Mouse (Mus musculus) 3134 (cell line): ENCODE measurements around the gene Pptc7.
A peak's percentile ranks its signal among the peaks of the same experiment; 100 is the strongest.

Experiments
- DNase-seq: peaks from one replicate; pipeline ENCODE4 v3.0.0-alpha.2; 2011; ENCODE audit warnings: low spot score; ENCODE audit not compliant: insufficient read length; ENCODE audit errors: extremely low read depth

Gene Pptc7

DNA sequence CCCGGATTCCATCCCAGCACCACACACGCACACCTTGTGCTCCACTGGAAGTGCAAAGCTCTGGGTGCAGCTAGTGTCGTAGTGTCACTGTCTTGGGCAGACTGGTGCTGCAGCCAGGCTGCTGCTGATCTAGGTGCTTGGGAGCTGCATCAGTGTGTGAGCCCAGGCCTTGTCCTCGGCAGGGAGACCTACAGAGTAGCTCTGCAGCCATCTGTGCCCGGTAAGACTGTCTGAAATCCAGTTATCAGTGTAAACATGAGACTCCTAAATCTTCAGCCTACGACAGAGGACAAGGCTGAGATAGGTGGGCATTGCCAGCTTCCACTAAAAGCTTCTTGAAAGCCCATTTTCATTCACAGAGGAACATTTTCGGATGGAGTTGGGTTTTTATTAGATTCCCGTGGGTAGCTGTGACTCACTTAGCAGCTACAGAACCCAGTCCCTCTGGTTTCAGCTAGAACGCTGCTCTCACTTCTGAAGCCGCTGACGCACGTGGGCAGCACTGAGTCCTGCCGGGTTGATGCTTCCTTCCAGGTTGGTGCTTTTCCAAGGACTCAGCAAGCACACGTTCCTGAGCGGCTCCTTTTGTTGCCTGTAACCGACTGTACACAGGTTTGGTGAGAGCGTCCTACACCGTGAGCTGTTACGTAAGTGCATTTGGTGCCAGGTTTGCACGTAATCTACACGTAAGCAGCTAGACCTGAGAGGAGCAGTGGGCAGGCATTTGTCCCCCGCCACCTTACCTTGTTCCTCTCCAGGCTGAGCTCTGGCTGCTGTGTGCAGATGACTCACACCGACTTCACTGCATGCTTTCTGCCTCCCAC lies 40.7 kb downstream of the Pptc7 start:
- peak; percentile 75 for DNase-seq

DNA sequence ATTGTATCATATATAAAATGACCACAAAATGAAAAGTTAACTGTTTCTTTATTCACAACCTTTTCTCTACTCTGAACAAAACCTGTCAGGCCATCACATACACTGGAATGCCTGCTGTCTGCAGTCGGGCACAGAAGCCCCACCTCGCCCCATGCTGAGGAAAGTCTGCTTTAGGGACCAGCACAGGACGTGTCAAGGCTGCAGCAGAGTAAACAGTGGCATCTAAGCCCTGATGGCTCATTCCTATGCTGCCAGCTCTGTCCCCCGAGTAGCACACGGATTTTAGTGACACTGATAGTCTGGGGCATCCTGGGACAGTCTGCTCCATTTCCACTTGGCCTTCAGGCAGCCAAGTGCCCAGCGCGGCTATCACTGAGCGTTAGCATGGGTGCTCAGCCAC lies 41.3 kb downstream of the Pptc7 start:
- DNase-seq = no peak

DNA sequence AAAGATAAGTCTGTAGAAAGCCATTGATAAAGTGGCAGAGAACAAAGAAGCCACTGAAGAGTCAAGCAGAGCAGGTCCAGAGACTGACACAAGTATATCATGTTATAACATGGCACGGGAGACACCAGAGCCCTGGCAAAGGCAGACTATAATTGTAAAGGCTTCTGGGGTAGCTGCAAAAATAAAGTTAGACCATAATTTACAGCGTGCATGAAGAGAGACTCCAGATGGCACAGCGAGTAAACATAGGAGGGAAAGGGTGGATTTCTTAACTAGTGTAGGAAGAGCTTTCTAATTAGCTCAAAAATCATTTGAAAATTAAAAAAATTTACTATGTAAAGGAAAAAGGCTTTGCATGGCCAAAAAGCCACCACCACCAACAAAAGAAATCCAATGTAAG lies 43.1 kb downstream of the Pptc7 start:
- DNase-seq = no peak

DNA sequence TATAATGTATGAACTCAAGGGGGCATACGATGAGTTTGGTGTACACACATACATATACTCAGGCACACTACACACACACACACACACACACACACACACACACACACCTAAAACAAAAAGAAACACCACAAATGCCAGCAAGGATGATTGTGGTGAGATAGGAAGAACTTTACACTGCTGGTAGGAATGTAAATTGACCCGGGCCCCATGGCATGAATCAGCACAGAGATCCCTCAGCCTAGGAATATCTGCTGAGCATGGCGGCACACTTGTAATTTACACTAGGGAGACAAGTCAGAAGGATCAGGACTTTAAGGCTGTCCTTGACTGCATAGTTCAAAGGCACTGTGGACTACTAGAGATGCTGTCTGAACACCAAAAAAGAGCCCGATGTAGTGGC lies 46.1 kb downstream of the Pptc7 start:
- no peak for DNase-seq

DNA sequence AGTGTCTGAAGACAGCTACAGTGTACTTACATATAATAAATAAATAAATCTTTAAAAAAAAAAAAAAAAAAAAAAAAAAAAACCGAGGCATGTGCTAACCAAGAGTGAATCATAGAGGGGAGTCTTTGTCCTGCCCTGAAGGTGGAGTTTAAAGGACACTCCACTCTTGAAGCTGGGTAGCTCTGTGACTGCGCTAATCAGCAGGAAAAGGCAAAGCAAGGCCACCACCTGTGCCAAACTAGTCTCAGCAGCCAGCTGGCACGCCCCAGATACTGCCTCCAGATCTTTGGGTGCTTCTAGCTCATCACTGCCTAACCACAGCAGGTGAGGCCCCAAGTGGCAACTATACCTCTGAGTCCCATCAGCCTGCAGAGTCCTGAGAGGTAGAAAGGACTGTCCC lies 50.5 kb downstream of the Pptc7 start:
- no peak for DNase-seq

DNA sequence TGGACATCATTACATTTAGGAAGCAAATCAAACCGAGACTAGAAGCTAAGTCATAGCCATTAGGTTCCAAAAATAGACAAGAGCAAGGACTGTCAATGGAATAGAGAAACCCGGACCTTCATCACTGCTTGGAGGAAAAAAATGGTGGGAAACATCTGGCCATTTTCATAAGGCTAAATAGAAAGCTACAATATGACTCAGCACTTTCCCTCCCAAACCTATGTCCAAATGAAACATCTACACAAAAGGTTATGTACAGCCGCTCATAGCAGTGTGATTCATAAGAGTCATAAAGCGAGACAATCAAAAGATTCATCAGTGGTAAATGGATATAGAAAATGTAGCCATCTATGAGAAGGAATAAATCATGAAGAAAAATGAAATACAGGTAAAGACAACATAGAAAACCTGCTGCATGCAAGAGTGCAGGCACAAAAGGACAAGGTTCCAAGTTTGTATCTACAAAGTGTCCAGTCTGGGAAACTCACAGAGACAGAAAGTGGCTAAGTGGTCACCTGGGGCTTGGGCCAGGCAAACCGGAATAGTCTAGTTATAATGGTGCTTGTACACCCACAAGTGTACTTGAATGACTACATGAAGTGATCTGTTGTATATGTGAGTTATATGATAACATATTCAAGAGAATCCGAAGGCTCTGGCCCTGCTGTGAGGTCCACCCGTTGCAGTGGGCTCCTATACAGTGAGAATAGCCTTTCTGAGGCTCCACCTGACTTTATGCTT lies 52.6 kb downstream of the Pptc7 start:
- DNase-seq = no peak

DNA sequence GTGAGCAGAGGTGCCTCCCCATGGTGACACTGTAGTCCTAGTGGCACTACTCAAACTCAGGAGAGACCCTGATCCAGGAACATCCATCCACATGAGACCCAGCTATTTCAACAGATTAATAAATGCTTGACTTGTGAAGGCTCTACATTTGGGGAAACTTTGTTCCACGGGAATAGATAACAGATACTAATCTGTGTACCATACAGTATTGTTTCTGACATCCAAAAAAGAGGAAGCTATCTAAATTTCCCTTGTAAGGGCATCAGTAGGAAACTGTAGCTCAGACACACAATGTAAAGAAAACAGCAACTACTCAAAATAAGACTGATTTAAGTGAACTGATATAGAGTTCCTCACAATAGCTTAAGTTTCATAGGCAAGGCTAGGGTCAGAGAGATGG lies 58.7 kb downstream of the Pptc7 start:
- no peak for DNase-seq

DNA sequence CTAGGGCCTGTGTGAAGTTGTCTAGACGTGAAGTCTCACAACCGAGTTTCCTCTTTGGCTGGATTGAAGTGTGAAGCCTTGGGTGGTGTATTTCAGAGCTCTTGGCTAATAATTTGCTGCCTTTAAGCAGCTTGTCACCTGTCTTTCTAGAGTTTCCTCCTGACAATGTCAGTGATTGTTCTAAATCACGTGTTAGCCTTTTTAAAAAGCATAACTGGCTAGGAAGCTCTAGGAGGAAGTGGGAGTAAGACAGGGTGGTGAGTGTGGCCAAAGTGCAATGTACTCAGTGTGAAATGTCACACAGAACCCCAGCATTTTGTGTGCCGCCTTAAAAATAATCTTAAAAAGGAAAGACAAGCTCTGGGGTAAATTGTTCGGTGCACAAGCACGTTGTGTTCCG lies 59.6 kb downstream of the Pptc7 start:
- DNase-seq = no peak

DNA sequence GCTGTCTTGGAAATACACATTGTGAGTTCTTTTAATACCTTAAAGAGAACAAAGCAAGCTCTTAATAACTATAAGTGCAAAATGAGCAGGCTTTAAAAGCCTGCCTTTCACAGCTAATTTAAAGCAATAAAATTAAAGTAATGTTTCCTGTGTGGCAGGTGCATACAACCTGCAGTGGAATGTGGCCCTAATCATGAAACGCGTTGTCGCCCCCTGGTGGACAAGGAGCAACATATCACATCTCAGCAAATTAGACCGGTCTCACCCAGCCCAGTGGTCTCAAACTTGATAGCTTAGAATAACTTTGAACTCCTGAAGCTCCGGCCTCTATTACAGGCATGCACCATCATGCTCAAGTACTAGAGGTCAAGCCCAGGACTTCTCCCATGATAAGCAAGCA lies 60.1 kb downstream of the Pptc7 start:
- DNase-seq = no peak

DNA sequence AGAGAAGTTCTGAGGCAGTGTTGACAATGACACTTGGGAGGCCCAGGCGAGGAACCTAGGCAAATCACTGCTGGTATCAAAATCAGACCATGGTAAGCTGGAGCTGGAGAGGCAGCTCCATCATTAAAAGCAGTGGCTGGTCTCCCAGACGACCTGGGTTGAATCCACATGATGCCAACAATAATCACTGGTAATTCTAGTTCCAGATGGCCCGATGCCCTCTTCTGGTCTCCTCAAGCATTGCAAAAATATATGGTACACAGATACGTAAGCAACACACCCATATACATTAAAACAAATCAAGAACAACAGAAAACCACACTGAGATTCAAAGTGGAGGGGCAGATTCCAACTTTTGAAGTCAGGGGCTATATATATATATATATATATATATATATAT lies 61.6 kb downstream of the Pptc7 start:
- no peak for DNase-seq

DNA sequence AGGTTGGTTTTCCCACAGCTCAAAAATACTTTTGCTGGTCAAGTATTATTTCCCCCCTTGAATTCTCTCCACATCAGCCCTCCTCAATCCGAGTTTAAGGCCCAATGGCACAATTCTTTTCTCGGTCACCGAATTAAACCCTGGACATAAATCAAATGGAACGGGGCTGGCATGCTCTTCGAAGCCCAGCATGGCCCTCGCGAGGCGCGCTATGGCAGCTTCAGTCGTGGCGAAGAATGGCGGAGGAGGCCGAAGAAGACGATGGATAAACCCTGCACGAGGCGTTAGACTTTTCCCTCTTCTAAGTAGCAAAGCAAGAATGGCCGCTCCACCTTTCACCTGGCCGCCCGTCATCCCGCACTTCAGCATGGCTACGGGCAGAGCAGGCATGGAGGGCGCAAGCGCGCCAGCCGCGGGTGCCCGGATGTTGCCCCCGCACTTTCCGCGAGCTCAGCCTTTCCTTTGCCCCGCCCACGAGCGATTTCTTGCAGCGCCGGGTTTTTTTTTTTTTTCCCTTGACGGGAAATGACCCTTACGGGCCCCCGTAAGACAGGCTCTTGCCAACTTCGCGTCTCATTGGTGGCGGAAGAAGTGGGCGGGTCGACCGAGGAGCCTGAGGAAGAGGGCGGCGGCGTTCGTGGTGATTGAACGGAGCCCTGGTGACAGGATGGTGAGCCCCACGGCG lies 69.8 kb downstream of the Pptc7 start, which contains the start of the genes Rad9b and Vps29:
Rad9b (minus strand) TSS at position 427 of the 685 bp plus-strand sequence.
Vps29 (plus strand) TSS at position 563 of the 685 bp plus-strand sequence.
- peak; percentile 97 for DNase-seq

DNA sequence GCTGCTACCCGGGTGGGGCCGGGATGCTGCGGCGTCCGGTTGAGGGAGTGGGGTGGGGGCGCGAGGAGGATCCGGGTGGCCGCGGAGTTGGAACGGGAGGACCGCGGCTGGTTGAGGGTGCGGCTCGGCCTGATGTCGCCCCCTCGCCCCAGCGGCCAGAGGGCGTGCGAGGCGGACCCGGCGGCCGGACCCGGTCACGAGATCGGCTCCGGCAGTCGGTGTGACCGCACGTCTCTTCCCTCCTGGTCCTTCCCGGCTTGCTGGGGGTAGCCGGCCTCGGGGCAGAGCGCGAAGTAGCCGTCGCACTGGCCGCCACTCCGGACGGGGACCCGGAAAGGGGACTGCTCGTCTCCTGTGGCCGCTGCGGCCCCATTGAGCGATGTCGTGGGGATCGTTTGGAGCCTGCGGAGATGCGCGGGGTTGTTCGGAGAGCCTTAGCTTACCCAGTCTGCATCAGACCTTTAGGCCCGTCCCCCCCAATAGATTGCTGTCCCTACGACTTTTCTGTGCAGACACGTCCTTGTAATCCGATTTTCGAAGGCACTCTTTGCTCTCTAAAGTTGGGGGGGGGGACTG lies 70.4 kb downstream of the Pptc7 start:
- DNase-seq = no peak

DNA sequence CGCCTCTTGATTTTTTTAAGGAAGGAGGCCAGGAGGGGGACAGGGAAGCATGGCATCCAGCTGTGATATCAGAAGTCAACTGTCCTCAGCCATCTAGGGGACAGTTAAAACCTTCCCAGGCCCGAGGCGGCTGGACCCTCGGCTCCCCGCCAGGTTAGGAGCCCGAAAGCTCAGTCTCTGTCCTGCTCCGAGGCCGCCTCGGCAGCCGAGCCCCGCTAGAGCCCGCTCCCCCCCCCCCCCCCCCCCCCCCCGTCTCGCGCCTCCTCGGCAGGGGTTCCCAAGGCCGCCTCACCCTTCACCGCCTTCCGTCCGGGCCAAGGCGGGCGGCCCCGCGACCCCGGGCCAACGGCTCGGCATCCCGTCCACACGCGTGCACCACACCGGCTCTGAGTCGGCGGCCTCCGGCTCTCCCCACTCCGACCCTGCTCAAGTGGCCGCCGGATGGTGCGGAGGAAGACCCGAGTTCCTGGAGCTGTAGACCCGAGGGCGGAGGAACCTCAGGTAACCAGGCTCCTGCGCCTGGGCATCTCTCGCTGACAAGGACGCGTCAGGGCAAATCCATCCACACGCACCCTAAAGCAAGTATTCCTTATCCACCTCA lies 87.5 kb downstream of the Pptc7 start, which contains the start of gene Gpn3:
Gpn3 (plus strand) TSS at position 286 of the 601 bp plus-strand sequence.
- DNase-seq = peak; percentile 92

DNA sequence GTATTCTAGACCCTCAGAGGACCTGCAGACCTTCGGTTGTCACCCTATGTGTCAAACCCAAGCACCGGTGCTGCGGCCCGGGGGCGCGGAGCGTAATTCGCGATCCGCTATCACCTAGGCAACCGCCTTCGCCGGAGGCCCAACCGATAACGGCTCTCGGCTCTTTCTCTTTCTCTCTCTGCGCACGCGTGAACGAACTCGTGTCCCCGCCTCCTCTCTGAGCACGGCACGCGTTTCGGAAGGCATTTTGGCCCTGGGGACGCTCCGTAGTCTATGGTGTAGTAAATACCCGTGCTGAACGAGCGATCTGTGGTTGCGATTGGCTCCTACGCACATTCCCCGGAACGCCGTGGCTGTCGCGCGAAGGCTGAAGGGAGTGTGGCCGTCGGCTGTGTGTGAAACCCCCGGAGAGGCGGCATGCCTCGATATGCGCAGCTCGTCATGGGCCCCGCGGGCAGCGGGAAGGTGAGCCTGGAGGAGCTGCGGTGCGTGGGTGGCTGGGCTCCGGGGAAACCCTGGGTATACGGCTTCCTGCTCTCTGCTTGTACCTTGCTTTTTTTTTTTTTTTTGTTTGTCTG lies 88.1 kb downstream of the Pptc7 start, which contains the start of gene Fam216a:
Fam216a (minus strand) TSS at position 173 of the 578 bp plus-strand sequence.
- peak; percentile 96 for DNase-seq

DNA sequence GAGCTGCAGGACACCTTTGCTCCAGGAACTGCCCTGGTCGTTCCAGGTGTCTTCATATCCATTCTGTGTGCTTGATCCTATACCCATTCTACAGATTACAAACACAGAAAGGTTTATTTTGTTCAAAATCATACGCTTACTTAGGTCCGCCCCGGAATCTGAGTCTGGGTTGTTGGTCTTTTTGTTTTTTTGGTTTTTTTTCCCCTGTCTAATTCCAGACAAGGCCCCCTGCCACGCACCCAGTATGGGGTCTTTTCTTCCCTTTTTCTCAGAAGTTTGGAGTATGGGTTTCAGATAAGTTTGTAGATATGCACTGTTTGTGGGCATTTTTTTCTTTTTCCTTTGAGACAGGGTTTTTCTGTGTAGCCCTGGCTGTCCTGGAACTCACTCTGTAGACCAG lies 88.7 kb downstream of the Pptc7 start:
- DNase-seq = no peak
